Mouse (Mus musculus) megakaryocyte, embryonic 14.5 days (primary cell): Measurements from ENCODE around the gene Gsta1.

Source experiments
- FLI1 ChIP-seq: IDR thresholded peaks from 2 replicates; pipeline ENCODE4 v1.6.1; 2012; ENCODE audit warnings: low read length, inconsistent platforms, mixed read lengths
- GATA1 ChIP-seq: IDR thresholded peaks from 3 replicates; pipeline ENCODE4 v1.6.1; 2012; ENCODE audit warnings: mixed read lengths, low read length, inconsistent platforms, borderline replicate concordance

DNA sequence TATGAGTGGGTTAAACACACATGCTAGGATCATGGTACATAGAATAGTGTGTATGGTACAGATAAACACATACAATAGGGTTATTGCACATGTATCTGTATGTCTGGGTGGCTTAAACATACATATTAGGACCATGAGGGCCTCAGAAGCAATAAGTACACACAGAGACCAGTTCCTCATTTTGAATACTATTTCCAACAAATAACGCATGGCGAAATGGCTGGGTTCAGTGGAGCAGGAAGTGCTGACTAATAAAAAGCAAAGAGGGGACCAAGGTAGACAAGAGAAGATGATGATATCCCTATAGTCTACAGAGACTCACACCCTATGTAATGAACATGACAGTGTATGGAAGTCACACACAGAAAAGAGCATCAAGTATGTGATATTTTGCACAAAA is 2.3 kb upstream of the Gsta1 start:
- TF ChIP-seq GATA1 (no peak), FLI1 (no peak)
